Mouse (Mus musculus) left cerebral cortex, postnatal 10 days (tissue): ENCODE measurements at regions not wholly inside any gene's neighbourhood (a gene's known extent, or its start where the extent isn't known, plus 50 kb on each side); places are given as distances from the start of the nearest gene placed in this dataset.
A peak's percentile ranks its signal among the peaks of the same experiment; 100 is the strongest.

ENCODE experiments used
- DNase-seq, 2 experiments: peaks; one replicate each; pipeline ENCODE4 v3.0.0; 2021 to 2022; ENCODE audit warnings: low spot score in 2 of 2, mixed read lengths in 1 of 2; ENCODE audit errors: extremely low spot score in 1 of 2
- intact Hi-C: fragments of 180-260 bp; cut with DNase I; formaldehyde crosslinking; loops from one replicate; pipeline ENCODE4 v1.15.1; 2025

GRCm38 (mm10) chr3:102386091-102386490 is 83.6 kb upstream of the Ngf start:
- intact Hi-C loops = no loop called here
- DNase-seq = no peak

- intact Hi-C loops = no loop called here
- DNase-seq = no peak
Measured at GRCm38 (mm10) chr3:102384596-102384995, 85.1 kb upstream of the Ngf start.

- no peak for DNase-seq
- intact Hi-C loops = no loop called here
Measured at GRCm38 (mm10) chr3:102383671-102384070, 86.0 kb upstream of the Ngf start.

GRCm38 (mm10) chr3:102381683-102382082 is 88.0 kb upstream of the Ngf start:
- DNase-seq = no peak
- intact Hi-C loops = no loop called here

DNA sequence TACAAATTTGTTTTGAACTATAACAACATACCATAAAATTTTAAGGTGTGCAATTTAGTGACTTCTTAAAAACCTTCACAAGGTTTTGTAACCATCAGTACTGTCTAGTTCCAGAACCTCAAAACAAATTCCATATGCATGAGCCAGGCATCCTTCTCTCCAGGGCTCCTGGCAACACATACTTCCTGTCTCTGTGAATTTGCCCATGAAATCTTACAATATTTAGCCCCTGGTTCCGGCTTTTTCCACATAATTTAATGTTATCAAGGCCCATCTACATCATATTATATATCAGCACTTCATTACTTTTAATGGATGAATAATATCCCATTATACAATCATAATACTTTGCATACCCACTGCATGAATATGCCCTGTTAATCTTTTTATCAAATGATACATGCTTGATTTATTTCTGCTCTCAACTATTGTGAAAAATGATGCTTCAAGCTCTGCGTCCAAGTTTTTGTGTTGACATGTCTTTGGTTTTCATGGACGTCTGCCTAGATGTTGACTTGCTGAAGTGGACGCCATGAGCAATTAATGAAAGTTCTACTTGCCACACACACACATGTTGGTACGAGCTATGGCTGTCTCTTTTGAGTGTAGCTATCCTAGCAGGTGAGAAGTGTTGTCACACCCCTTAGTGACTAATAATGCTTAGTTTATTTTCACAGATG is 95.2 kb upstream of the Ngf start:
- intact Hi-C loops = no loop called here
- DNase-seq = no peak

DNA sequence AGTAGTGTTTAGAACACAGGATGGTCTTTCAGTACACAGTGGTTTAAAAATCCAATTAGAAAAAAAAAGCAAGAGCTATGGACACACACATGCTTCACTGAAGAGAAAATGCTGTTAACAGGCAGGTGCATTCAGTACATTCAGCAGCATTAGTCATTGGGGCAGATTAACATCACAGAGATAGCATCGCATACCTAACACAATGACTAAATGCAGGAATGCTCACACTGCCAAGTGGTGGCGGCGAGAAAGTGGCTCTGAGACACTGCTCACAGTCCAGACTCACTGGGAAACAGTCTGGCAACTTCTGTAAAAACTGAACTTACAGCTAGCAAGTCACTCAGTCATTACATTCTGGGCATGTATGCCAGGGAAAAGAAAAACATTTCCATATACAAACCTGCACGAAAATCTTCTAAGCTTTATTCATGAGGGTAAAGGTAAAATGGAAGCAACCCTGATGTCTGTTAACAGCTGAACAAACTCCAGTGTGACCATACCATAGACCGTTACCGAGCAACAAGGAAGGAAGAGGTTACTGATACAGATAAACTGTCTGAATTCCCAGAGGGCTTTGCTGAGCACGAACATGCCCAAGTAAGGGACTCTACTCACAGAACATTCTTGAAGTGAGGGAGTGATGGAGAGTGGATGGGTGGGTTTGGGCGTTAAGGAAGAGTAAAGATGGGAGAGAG is 97.4 kb upstream of the Ngf start:
- no peak for DNase-seq
- intact Hi-C loops = no loop called here

- intact Hi-C loops = no loop called here
- DNase-seq = peak in 1 of 2 experiments; percentile 58
Measured at GRCm38 (mm10) chr3:102366188-102366587, 103.5 kb upstream of the Ngf start.

GRCm38 (mm10) chr3:102364326-102364935 is 105.3 kb upstream of the Ngf start:
- peak in 1 of 2 experiments; percentile 13 for DNase-seq
- intact Hi-C loops = no loop called here

DNA sequence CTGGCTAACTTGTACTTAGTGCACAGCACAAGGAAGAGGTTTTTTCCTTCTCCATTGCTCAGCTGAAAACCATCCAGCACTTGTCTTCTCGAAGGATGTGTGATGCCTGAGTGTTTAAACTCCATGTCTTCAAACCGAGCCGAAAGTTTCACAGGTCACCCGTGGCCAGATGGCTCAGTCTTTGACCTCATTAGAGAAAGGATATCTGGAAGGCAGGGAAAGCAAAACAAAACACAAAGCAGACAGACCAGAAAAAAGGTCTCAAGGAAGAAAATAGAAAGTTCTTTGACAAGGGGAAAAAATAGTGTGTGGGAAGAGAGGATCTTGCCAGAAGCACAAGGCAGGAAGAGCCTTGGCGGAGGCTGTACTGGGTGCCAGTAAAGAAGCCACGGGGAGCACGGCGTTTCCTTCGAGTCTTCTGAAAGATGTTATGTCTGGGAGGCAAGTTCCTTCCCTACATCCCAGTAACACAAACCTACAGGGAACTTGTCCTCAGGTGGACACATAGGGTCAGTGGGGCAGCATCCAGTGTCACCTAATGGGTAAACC is 108.9 kb upstream of the Ngf start:
- intact Hi-C loops = no loop called here

GRCm38 (mm10) chr3:102358801-102359200 is 110.9 kb upstream of the Ngf start:
- no peak for DNase-seq
- intact Hi-C loops = no loop called here

More for the DNA sequence above, 108.9 kb upstream of the Ngf start:
- DNase-seq = no peak

- DNase-seq = no peak
- intact Hi-C loops = no loop called here
Measured at GRCm38 (mm10) chr3:102357062-102357610, 112.6 kb upstream of the Ngf start.

- DNase-seq = no peak
- intact Hi-C loops = no loop called here
Measured at GRCm38 (mm10) chr3:102355352-102355751, 114.4 kb upstream of the Ngf start.

GRCm38 (mm10) chr3:102354771-102355170 is 114.9 kb upstream of the Ngf start:
- no peak for DNase-seq
- intact Hi-C loops = no loop called here

GRCm38 (mm10) chr3:102353277-102353900 is 116.3 kb upstream of the Ngf start:
- intact Hi-C loops = no loop called here

DNA sequence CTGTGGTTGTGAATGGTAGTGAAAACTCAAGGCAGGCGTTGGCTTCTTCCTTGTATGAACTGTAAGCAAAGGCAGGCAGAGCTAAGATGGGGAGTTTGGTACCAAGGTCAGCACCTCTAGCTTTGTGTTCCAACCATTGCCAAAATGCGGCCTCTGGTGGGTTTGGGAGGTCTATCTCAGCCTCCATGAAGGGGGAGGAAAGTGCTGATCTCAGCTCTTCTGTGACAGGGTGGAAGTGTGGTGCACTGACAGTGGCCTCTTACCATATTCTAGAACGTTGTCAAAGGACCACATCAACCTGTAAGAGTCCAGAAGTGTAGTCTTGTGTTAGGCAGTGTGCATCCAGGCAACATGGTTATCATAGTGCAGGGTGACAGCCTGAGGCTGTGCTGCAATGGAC is 123.6 kb upstream of the Ngf start:
- intact Hi-C loops = no loop called here
- no peak for DNase-seq

More at GRCm38 (mm10) chr3:102353277-102353900, 116.3 kb upstream of the Ngf start:
- DNase-seq = no peak

GRCm38 (mm10) chr3:102345291-102345690 is 124.4 kb upstream of the Ngf start:
- intact Hi-C loops = no loop called here
- no peak for DNase-seq

GRCm38 (mm10) chr3:102340731-102341130 is 129.0 kb upstream of the Ngf start:
- no peak for DNase-seq
- intact Hi-C loops = no loop called here

GRCm38 (mm10) chr3:102337881-102338280 is 131.8 kb upstream of the Ngf start:
- intact Hi-C loops = loop anchor here (10.0 kb wide), 2 partner anchors 127 to 357 kb away; partner anchors contain the start of gene Ngf
- DNase-seq = no peak

DNA sequence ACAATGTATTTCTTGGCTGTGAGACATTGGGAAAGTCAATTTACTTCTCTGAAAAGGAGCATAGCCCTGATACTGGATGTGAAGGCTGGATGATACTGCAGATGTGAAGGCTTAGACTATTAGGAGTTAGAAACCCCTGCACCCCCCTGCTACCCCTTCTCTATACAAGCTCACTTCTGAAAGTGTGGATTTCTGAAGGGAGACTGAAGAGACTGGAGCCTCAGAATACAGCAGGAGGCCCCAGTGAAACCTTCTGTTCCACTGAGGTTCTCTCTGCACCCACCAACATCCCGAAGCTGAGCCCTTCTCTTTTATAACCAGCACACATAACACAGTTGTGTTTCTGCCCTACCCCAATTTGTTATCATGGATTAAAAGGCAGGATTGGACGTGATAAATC is 131.7 kb upstream of the Vangl1 start:
- intact Hi-C loops = loop anchor here (10.0 kb wide), 2 partner anchors 129 to 359 kb away; partner anchors contain the start of gene Ngf

More for the DNA sequence above, 131.7 kb upstream of the Vangl1 start:
- no peak for DNase-seq
